Mouse (Mus musculus): ENCODE data around the gene Tnfsf4. TPM values are rescaled to one million over a fixed set of nuclear protein-coding genes. Genes with fewer than 3 reads are reported as not detected.

The Tnfsf4 gene
- not detected in 2 replicates for polyA plus RNA-seq (2012; rRNA removed)

GRCm38 (mm10) chr1:161394931-161395459 lies at the start of gene Tnfsf4:
Tnfsf4 (plus strand) TSS chr1:161395409.
- TF ChIP-seq POLR2A (IDR thresholded peaks at IDR 0.05; ENCODE audit: low read depth, low read length) (no peak), CTCF (IDR thresholded peaks at IDR 0.05; ENCODE audit: extremely low read depth, insufficient read length, insufficient replicate concordance, low read depth, low read length) (no peak)
- no peaks in the 10 kb centered on the region; the same call in 1 of the 2 replicates for H3K4me1 ChIP-seq (ENCODE audit: control insufficient read depth, insufficient read depth, insufficient read length, low read length)
- H3K27ac ChIP-seq (ENCODE audit: insufficient read depth, low read depth, low read length) = no peak within 1 kb of the TSS
- no peaks in the 10 kb centered on the region for H3K27me3 ChIP-seq (ENCODE audit: control insufficient read depth, insufficient read depth, low read length)
- H3K4me3 ChIP-seq (ENCODE audit: low read depth, low read length) = no peak within 1 kb of the TSS
- no peaks in the 10 kb centered on the region for H3K36me3 ChIP-seq (ENCODE audit: control insufficient read depth, insufficient read depth, low read length)
- 22% methylated on average over 6 of the region's 6 CpGs for WGBS

GRCm38 (mm10) chr1:161350981-161351380 lies 44.2 kb upstream of the Tnfsf4 start:
- H3K4me1 ChIP-seq (ENCODE audit: control insufficient read depth, insufficient read depth, insufficient read length, low read length) = no peaks in the 10 kb centered on the region
- H3K4me3 ChIP-seq (ENCODE audit: low read depth, low read length) = no peak overlapping the region
- no peak overlapping the region for H3K27ac ChIP-seq (ENCODE audit: insufficient read depth, low read depth, low read length)
- H3K27me3 ChIP-seq (ENCODE audit: control insufficient read depth, insufficient read depth, low read length) = no peaks in the 10 kb centered on the region
- TF ChIP-seq CTCF (IDR thresholded peaks at IDR 0.05; ENCODE audit: extremely low read depth, insufficient read length, insufficient replicate concordance, low read depth, low read length) = no peak
- no peak for TF ChIP-seq POLR2A (IDR thresholded peaks at IDR 0.05; ENCODE audit: low read depth, low read length)
- 64% methylated on average over 1 of the region's 1 CpGs for WGBS
- H3K36me3 ChIP-seq (ENCODE audit: control insufficient read depth, insufficient read depth, low read length) = no peaks in the 10 kb centered on the region

- TF ChIP-seq POLR2A (IDR thresholded peaks at IDR 0.05; ENCODE audit: low read depth, low read length) = no peak
- no peak for TF ChIP-seq CTCF (IDR thresholded peaks at IDR 0.05; ENCODE audit: extremely low read depth, insufficient read length, insufficient replicate concordance, low read depth, low read length)
- no peaks in the 10 kb centered on the region for H3K4me1 ChIP-seq (ENCODE audit: control insufficient read depth, insufficient read depth, insufficient read length, low read length)
- no peak overlapping the region for H3K27ac ChIP-seq (ENCODE audit: insufficient read depth, low read depth, low read length)
- H3K4me3 ChIP-seq (ENCODE audit: low read depth, low read length) = no peak overlapping the region
- WGBS = 83% methylated on average over 4 of the region's 4 CpGs
- no peaks in the 10 kb centered on the region for H3K27me3 ChIP-seq (ENCODE audit: control insufficient read depth, insufficient read depth, low read length)
- H3K36me3 ChIP-seq (ENCODE audit: control insufficient read depth, insufficient read depth, low read length) = no peaks in the 10 kb centered on the region
These were observed 30.2 kb upstream of the Tnfsf4 start for GRCm38 (mm10) chr1:161365006-161365405.

- Histone ChIP-seq H3K4me3 (ENCODE audit: low read depth, low read length) (no peak overlapping the region), H3K4me1 (ENCODE audit: control insufficient read depth, insufficient read depth, insufficient read length, low read length) (no peaks in the 10 kb centered on the region), H3K36me3 (ENCODE audit: control insufficient read depth, insufficient read depth, low read length) (no peaks in the 10 kb centered on the region), H3K27me3 (ENCODE audit: control insufficient read depth, insufficient read depth, low read length) (no peaks in the 10 kb centered on the region), H3K27ac (ENCODE audit: insufficient read depth, low read depth, low read length) (no peak overlapping the region)
- 72% methylated on average over 2 of the region's 2 CpGs for WGBS
- TF ChIP-seq POLR2A (IDR thresholded peaks at IDR 0.05; ENCODE audit: low read depth, low read length) (no peak), CTCF (IDR thresholded peaks at IDR 0.05; ENCODE audit: extremely low read depth, insufficient read length, insufficient replicate concordance, low read depth, low read length) (no peak)
These were observed 23.3 kb upstream of the Tnfsf4 start for GRCm38 (mm10) chr1:161371919-161372318.

- no peaks in the 10 kb centered on the region for H3K4me1 ChIP-seq (ENCODE audit: control insufficient read depth, insufficient read depth, insufficient read length, low read length)
- no peak overlapping the region for H3K27ac ChIP-seq (ENCODE audit: insufficient read depth, low read depth, low read length)
- WGBS = 79% methylated on average over 2 of the region's 2 CpGs
- no peaks in the 10 kb centered on the region for H3K36me3 ChIP-seq (ENCODE audit: control insufficient read depth, insufficient read depth, low read length)
- no peaks in the 10 kb centered on the region for H3K27me3 ChIP-seq (ENCODE audit: control insufficient read depth, insufficient read depth, low read length)
- TF ChIP-seq CTCF (IDR thresholded peaks at IDR 0.05; ENCODE audit: extremely low read depth, insufficient read length, insufficient replicate concordance, low read depth, low read length) = no peak
- no peak for TF ChIP-seq POLR2A (IDR thresholded peaks at IDR 0.05; ENCODE audit: low read depth, low read length)
- H3K4me3 ChIP-seq (ENCODE audit: low read depth, low read length) = no peak overlapping the region
These were observed 19.3 kb upstream of the Tnfsf4 start for GRCm38 (mm10) chr1:161375866-161376265.

- Histone ChIP-seq H3K36me3 (ENCODE audit: control insufficient read depth, insufficient read depth, low read length) (no peaks in the 10 kb centered on the region), H3K4me1 (ENCODE audit: control insufficient read depth, insufficient read depth, insufficient read length, low read length) (no peaks in the 10 kb centered on the region), H3K27me3 (ENCODE audit: control insufficient read depth, insufficient read depth, low read length) (no peaks in the 10 kb centered on the region), H3K27ac (ENCODE audit: insufficient read depth, low read depth, low read length) (no peak overlapping the region), H3K4me3 (ENCODE audit: low read depth, low read length) (no peak overlapping the region)
- TF ChIP-seq POLR2A (IDR thresholded peaks at IDR 0.05; ENCODE audit: low read depth, low read length) = no peak
- no peak for TF ChIP-seq CTCF (IDR thresholded peaks at IDR 0.05; ENCODE audit: extremely low read depth, insufficient read length, insufficient replicate concordance, low read depth, low read length)
- 62% methylated on average over 3 of the region's 3 CpGs for WGBS
These were observed 16.6 kb upstream of the Tnfsf4 start for GRCm38 (mm10) chr1:161378571-161378970.

- Histone ChIP-seq H3K4me1 (ENCODE audit: control insufficient read depth, insufficient read depth, insufficient read length, low read length) (no peaks in the 10 kb centered on the region), H3K4me3 (ENCODE audit: low read depth, low read length) (no peak overlapping the region), H3K27me3 (ENCODE audit: control insufficient read depth, insufficient read depth, low read length) (no peaks in the 10 kb centered on the region), H3K36me3 (ENCODE audit: control insufficient read depth, insufficient read depth, low read length) (no peaks in the 10 kb centered on the region), H3K27ac (ENCODE audit: insufficient read depth, low read depth, low read length) (no peak overlapping the region)
- WGBS = 33% methylated on average over 11 of the region's 11 CpGs
- no peak for TF ChIP-seq POLR2A (IDR thresholded peaks at IDR 0.05; ENCODE audit: low read depth, low read length)
- TF ChIP-seq CTCF (IDR thresholded peaks at IDR 0.05; ENCODE audit: extremely low read depth, insufficient read length, insufficient replicate concordance, low read depth, low read length) = no peak
These were observed 15.4 kb upstream of the Tnfsf4 start for GRCm38 (mm10) chr1:161379685-161380424.
